Mouse (Mus musculus) left cerebral cortex, adult 18-20 months (tissue): ENCODE measurements at regions not wholly inside any gene's neighbourhood (a gene's known extent, or its start where the extent isn't known, plus 50 kb on each side); places are given as distances from the start of the nearest gene placed in this dataset.
"Not testable (repeated sequence)": the region's sequence is repeated elsewhere in the genome, so short reads cannot be mapped to it uniquely, and the experiment has no call there.

Experiments used
- DNase-seq, 2 experiments: peaks; one replicate each; pipeline ENCODE4 v3.0.0; 2021 to 2022; ENCODE audit warnings: low spot score in 2 of 2, mixed read lengths in 1 of 2

- DNase-seq: peak in 1 of 2 experiments; percentile 5
These were observed 159.8 kb upstream of the Trpc7 start for GRCm38 (mm10) chr13:57055409-57056195.

GRCm38 (mm10) chr13:57053361-57053760 is 157.6 kb upstream of the Trpc7 start:
- DNase-seq: no peak

GRCm38 (mm10) chr13:57046130-57046529 is 150.3 kb upstream of the Trpc7 start:
- DNase-seq: not testable (repeated sequence)

- DNase-seq: no peak
These were observed 148.7 kb upstream of the Trpc7 start for GRCm38 (mm10) chr13:57044455-57044854.

GRCm38 (mm10) chr13:57043316-57043974 is 147.7 kb upstream of the Trpc7 start:
- no peak for DNase-seq

GRCm38 (mm10) chr13:57042514-57042913 is 146.7 kb upstream of the Trpc7 start:
- no peak for DNase-seq

GRCm38 (mm10) chr13:57032871-57033270 is 137.1 kb upstream of the Trpc7 start:
- no peak for DNase-seq

- peak; percentile 64 to 69 for DNase-seq
These were observed 122.0 kb upstream of the Trpc7 start for GRCm38 (mm10) chr13:57017553-57018341.

GRCm38 (mm10) chr13:57016465-57017272 is 120.9 kb upstream of the Trpc7 start:
- peak in 1 of 2 experiments; percentile 10 for DNase-seq

- DNase-seq: not testable (repeated sequence)
These were observed 111.4 kb upstream of the Trpc7 start for GRCm38 (mm10) chr13:57007236-57007635.

GRCm38 (mm10) chr13:57003565-57004132 is 107.9 kb upstream of the Trpc7 start:
- DNase-seq: no peak

GRCm38 (mm10) chr13:56992022-56992421 is 96.2 kb upstream of the Trpc7 start:
- DNase-seq: no peak

GRCm38 (mm10) chr13:56974063-56974462 is 78.3 kb upstream of the Trpc7 start:
- no peak for DNase-seq

GRCm38 (mm10) chr13:56955358-56955757 is 59.6 kb upstream of the Trpc7 start:
- DNase-seq: peak in 1 of 2 experiments; percentile 3

- no peak for DNase-seq
These were observed 52.3 kb upstream of the Trpc7 start for GRCm38 (mm10) chr13:56948086-56948485.

GRCm38 (mm10) chr13:56947266-56947665 is 51.5 kb upstream of the Trpc7 start:
- DNase-seq: peak in 1 of 2 experiments; percentile 3
